Mouse (Mus musculus) embryo, embryonic 10 days (tissue): ENCODE measurements at regions not wholly inside any gene's neighbourhood (a gene's known extent, or its start where the extent isn't known, plus 50 kb on each side); places are given as distances from the start of the nearest gene placed in this dataset.

Source experiments
- DNase-seq: peaks from one replicate; pipeline ENCODE4 v3.0.0-alpha.2; 2015; ENCODE audit warnings: low spot score

DNA sequence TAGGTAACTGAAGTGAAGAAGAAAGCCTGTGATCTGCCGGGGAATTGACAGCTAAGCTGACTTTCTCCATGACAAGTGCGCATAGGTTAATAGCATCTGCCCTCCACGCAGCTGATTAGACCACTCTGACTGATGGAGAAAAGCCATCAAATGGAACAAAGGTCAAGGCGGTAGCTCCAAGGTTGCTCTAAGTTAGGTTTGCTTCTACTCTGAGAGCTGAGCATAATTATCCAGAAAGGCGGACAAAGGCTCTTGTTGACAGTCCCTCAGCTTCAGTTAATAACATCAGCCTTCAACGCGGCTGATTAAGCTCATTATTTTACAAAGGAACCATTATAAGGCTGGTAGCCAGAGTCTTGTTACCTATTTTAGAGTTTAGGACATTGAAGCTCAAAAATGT is 54.0 kb upstream of the Enpep start:
- DNase-seq, result peak; percentile 57

DNA sequence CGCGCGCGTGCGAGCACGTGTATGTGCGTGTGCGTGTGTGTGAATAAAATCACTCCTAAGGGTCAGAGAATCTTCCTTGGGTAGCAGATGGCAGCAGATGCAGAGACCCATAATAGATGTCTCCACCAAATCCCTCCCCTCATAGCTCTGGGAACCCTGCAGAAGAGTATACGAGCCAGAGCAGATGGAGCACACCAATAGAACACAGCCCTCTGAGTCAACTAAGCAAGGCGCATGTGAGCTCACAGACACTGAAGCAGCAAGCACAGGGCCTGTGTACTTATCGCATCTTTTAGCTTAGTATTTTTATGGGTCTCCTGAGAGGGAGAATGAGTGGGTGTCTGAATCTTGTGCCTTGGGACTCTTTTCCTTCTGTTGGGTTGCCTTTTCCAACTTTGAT is 58.0 kb upstream of the Enpep start:
- no peak for DNase-seq

DNA sequence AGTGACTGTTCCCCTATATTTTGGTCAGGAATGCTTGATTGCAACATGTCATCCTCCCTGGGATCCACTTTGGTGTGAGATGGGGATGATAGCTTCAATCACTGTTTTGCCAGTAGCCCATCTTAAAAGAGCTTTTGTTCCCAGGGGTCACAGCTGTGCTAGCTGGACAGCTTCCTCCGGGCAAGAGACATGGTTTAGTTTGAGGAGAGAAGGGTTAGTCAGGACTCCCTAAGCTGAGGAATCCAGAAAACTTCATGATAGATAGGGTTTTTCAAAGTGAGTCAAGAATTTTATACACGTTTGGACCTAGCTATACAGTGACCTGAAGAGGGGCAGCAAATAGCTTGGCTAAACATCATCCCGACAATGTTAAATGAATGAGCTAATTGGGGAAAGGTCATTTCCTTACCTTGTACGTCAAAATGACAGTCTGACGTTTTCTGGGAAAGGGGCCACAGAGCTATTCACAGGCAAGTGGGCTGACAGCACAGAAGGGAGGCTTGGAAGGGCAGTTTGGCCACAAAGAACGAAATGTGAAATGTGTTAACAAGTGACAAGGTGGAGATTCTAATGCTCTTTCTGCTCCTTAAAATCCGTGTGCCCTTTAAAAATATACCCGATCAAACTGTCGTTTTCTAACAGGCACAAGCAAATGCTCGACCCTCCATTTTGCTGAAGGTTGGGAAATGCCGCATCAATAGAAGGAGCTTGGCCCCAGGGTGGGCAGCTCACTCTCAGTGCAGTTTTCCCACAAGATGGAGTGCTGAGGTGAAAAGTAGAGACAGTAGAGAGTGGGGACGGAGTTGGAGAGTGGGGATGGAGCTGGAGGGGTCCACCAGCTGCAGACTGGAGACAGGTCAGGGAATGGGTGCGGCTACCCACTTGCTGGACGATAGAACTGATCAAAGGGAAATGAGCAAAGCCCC is 59.6 kb upstream of the Enpep start:
- DNase-seq, result peak; percentile 52

DNA sequence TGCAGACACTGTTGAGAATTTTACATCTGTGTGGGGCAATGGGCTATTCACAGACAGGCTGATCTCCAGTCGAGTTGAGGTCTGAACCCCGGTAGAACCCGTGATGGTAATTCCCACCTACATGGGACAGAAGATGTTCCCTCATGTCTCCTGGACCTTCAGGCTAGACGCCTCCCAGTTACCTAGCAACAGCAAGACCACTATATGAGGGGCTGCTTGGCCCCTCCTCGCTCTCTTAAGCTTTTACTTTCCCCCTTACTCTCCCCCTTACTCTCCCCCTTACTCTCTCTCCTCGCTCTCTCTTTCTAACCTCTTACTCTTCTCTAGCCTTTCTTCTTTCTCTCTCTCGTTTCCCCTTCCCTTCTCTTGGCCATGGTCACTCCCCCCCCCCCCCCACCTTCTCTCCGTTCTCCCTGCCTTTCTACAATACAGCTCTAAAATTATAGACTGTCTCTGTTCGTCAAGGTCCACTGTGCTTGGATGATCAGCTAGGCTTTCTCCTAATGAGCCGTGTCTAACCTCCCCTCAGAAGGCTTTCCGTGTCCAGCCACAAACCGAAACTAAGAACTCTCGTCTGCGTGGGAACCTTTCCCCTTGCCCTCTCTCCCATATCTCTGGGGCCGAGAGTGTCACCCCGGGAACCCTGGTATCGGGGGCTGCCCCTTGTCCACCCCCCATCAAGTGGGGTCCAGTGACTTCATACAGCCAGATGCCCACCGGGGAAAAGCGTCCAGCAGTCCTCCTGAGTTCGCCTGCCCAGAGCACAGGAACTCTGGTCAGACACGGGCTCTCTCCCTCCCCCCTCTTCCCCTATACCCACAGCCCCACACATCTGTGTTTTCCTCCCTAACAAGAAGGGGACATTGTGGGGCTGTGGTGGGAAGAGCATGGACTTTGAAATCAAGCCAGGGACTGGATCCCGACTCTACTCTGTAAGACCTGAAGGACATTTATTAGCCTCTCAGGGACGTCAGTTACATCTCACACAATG is 60.6 kb upstream of the Enpep start:
- no peak for DNase-seq

DNA sequence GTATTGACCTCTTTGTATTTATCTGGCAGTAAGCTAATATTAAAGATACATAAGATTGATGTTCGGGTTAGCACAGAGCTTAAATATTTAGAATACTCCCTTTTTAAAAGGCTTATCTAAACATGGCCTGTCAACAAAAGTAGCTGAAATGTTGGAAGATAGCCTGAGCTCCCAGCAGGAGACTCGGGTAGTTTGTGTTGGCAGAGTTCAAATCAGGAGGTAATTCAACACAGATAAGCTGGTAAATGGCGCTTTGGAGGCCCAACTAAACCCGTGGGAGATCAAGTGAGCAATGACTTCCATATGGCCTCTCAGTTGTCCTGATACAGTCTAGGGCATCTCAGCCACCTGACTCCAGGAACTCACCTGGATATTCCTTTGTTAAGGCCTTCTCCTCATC is 65.0 kb upstream of the Enpep start:
- DNase-seq, result no peak

DNA sequence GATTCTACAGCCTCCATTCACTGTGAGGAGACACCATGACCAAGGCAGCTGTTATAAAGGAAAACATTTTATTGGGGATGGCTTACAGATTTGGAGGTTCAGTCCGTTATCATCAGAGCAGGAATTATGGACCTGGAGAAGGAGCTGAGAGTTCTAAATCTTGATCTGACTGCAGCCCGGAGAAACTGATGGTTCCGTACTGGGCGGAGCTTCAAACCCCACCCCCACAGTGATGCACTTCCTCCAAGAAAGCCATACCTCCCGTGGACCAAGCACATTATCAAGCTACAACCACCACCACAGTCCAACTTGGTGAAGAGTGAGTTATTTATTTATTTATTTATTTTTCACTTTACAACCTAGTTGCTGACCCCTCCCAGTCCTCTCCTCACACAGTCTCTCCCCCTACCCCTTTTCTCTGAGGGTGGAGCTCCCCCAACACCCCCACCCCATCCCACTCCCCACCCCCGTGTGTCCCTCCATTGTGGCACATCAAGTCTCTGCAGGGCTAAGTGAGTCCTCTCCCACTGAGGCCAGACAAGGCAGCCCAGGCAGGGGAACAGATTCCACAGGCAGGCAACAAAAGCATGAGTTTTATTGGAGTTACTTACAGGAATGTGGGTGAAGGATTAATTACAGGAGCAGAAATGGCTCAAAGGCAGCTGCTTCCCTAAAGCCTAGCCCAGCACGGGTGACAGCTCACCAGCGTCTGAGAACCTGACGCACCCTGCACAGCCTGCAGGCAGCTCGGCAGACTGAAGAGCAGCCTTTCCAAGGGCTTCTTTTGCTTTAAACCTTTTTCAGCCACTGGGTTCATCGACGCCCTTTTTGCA is 67.8 kb upstream of the Enpep start:
- DNase-seq, result no peak

DNA sequence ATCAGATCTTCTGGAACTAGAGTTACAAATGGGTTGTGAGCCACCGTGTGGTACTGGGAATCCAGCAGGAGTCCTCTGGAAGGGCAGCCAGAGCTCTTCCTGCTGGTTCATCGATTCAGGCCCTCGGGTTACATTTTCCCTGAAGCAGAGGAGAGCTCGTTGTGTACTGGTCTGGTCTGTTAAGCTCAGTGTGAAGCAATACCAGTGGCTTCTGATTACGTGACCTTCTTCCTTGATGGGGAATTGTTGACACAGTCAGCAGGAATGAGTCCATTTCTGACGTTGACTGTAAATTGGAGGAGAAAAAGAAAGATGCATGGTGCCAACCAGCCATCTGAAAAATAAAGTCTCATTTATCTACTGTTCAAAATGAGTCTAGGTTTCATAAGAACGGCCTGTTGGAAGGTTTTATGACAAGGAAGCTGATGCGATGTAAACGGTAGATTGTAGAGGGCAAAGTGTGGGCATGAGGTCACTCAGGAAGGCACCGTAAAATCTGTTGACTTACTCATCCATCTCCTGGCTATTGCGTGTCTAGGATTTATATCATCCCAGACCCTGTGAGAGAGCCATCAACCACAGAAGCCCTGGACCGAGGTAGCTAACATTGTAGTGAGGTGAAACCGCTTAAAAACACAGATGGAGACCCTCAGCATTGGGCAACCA is 79.0 kb upstream of the Enpep start:
- no peak for DNase-seq

DNA sequence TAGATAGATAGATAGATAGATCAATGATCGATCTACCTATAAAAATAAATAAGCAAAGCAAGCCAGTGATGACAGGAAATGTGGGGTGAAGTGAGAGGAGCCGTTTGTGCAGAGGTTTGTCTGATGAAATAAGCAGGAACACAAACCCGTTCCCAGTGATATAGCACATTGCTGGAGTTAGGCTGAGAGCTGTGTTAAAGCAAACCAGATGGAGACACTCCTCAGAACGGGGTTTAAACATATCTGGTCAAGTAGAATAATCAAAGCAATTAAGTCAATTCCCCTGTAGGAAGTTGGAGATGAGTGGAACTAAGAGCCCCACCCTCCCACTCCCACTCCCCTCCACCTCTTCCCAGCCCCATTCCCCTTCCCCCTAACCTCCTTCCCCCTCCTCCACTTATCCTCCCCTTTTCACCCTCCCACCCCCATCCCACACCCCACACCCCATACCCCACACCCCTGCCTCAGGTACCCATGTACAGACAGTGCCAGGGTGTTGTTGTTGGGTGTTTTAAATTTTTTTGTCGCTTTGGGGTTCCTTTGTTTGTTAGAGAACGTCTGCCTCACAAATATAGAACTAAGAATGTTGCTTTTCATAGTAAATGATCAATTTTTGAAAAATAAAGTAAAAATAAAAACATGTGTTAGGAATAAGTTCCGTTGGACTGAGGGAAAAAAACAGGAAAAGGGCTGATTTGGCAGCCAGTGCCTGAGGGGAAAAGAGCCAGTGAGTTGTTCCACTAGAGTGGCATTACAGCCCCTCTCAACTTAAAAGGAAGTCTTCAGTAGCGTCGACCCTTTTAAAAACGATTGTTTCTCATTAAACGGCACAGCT is 79.8 kb upstream of the Enpep start:
- no peak for DNase-seq

DNA sequence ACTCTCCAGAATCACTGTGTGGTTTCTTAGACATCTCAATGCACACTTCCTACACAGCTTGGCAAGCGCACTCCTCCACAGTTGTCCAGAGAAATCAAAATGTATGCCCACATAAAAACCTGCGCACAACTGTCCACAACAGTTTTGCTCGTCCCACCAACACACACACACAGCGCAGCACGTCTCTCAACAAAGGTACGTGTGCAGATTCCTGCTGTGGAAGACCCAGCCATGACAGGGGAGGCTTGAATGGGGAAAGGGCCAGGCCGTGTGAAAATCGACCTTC is 80.4 kb upstream of the Enpep start:
- no peak for DNase-seq

DNA sequence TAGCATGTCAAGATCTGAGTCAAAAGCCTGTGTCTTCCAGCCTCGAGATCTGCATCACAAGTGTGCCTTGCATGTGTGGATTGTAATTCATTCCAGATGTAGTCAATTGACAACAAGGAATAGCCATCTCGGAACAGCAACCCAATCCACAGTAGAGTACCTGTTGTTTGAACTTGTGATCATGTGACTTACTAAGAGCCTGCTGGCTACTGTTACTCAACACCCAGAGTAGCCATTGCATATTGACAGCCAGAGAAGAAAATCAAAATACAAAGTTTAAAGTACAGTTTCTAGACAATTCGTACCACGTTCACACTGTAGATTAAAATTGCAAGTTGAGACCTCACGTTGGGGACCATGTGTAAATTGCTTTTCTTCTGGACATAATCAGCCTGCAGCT is 83.1 kb upstream of the Enpep start:
- DNase-seq, result no peak

DNA sequence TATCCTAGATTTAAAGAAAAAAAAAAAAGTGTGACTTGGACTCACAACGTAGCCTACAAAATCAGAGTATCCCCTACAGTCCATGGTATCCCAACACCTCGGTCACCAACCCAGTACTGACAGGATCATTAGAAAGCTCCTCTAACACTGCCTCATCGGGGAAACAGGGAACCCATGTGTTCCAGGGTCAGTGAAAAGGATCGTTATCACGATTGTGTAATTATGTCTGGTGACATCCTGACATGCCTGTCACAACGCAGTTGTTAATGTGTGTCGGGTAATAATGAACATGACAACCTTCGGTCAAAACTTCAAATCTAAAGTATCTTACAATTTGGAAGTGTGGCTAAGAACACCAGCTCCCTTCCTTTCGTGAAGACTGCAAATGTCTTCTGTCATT is 83.8 kb upstream of the Enpep start:
- no peak for DNase-seq

DNA sequence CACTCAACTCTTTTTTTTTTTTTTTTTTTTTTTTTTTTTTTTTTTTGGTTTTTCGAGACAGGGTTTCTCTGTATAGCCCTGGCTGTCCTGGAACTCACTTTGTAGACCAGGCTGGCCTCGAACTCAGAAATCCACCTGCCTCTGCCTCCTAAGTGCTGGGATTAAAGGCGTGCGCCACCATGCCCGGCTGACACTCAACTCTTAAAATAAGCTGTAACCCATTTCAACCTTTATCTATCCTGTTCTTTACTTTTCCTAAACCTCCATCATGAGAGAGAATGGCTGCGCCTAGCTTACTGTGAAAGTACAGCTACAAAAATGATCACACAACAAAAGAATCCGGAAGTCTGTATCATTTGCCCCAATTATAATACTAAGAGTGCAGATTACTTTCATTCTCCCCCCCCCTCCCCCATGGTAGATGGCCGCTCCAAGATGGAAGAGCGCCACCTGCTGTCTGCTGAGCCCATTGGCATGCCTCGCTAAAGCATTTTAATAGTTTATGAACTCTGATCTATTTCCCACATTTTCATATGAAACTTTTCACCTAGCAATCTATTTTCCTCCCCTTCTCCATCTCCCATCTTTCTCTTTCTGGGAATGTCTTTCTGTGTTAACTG is 89.2 kb upstream of the Enpep start:
- DNase-seq, result peak; percentile 65

DNA sequence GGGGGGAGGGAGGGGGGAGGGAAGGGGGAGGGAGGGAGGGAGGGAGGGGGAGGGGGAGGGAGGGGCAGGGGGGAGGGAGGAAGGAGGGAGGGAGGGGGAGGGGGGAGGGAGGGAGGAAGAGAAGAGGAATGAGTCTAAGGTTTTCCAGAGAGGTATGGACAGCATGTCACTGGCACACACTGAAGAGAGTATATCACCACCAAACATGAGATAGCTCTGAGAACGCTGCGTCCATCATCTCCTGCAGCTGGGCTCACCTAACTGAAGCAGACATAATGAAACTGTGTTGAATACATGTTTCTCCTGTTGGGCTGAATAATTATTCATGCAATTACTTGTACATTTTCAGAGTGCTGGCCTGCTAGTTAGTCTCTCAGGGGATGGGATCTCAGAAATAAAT is 96.2 kb upstream of the Enpep start:
- no peak for DNase-seq

DNA sequence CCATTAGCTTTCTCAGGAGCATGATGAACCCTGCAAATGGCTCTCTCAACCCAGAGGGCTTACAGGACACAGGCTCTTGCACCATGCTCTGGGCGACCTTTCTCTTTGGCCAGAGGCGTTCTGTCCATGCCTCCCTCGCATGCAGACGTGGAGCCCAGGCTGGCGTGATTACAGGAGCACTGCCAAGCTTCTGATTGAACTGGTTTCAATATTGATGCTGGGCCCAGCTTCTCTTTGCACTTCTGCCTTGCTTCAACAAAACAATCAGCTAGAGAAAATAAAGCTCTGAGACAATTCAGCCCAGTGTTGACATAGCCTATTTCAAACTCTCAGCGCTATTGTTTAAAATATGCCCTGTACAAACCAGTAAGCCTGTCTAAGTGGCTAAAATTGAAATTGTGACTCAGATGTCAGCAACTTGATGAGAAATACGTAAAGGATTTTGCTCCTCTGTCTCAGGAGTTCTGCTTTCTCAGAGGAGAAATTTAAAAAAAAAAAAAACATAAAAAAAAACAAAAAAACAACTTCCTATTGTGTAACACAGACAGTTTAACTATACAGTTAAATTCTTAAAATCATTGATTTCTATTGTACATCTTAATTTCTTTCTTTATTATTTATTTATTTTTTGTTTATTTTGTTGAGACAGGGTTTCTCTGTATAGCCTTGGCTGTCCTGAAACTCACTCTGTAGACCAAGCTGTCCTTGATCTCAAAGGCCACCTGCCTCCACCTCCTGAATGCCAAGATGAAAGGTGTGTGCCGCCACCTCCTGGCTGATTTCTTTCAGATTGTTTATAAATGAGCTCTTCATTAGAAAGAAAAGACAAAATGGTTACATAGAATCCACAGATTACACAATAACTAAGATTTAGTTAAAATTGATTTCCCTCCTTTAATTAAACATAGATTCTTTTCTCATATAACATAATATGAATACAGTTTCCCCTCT is 96.9 kb upstream of the Enpep start:
- DNase-seq, result no peak

DNA sequence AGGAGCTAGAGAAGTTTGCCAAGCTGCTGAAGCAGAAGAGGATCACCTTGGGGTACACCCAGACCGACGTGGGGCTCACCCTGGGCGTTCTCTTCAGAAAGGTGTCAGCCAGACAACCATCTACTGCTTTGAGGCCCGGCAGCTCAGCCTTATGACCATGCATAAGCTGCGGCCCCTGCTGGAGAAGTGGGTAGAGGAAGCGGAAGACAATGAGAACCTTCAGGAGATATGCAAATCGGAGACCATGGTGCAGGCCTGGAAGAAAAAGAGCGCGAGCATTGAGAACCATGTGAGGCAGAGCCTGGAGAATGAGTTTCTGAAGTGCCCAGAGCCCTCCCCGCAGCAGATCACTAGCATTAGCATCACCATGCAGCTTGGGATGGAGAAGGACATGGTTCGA is 98.1 kb upstream of the Elovl6 start:
- DNase-seq, result no peak

DNA sequence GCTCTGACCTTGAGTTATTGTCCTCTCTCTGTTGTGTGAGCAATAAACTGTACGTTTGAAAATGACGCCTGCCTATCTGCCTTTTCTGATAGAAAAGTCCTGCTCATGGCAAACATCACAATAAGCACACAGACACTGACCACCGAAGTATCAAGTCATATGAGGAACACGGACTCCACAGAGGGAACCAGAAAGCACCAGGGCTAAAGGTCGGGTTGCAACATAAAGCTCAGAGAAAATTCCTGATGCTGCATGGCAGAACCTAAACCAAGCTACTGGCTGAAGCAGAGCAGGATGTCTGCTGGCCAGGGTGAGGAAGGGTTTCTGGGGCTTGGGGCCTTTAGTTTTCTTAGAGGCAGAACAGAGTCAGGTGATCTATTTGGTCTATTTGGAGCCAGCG is 94.5 kb upstream of the Elovl6 start:
- DNase-seq, result no peak

DNA sequence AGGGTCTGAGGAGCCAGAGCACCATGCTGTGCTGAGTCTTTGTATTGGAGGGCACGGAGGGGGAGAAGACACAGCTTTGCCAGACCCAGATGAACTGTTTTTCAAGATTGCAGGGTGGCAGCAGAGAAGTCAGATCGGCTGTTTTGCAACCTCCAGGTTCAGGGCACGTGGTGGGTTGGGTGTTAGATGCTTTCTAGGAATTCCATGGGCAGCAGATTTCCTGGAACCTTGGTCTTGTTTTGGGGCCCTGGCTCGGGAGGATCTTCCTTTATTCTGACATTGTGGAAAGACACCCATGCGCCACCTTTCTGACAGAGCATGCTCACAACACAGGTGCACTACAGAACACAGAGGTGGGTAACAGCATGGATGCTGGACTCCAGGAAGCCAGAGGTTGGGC is 89.4 kb upstream of the Elovl6 start:
- no peak for DNase-seq

DNA sequence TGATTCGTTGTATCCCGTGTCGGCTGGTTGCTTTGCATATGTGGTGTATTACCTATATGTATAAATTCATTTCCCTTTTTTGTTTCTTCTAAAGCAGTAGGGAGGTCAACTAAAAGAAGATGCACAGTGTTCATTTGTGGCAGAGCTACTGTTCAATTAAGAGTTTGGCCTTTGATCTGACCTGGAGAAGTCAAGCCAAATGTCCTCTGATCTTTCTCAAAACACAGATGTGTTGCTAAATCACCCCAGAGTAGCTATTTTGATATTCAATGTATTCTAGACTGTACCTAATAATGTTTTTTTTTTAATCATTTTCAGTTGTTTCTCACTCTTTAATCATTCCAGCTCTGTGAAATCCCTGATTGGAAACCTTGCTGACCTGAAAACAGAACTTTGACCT is 87.9 kb upstream of the Elovl6 start:
- no peak for DNase-seq

DNA sequence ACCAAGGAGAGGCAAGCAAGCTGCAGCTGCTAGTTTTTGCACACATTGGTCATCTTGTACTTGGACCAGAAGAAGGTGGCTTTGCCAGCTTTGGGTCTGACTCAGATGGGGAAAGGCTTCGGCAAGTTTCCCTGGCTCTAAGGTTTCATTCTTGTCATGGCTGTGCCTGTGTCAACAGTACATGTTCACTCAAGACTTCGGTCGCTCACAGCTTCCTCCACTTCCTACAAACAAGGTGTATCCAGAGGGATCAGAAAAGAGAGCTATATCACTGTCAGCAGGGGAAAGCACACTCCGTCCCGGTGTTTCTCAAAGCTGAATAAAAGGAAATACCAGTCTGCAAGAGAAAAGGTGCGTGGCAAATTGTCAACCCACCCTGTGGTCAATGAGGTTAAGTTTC is 86.2 kb upstream of the Elovl6 start:
- no peak for DNase-seq
